Mouse (Mus musculus) midbrain, embryonic 15.5 days (tissue): ENCODE measurements around the gene Glrx2. TPM values are rescaled to one million over a fixed set of nuclear protein-coding genes. Genes with fewer than 3 reads are reported as not detected.
"Not testable (repeated sequence)": the region's sequence is repeated elsewhere in the genome, so short reads cannot be mapped to it uniquely, and the experiment has no call there.

Source experiments
- ATAC-seq: fragments of 200-750 bp; cut with Nextera tagmentation; replicated peaks from 2 replicates; pipeline ENCODE4 v1.8.0; 2017; ENCODE audit warnings: moderate TSS enrichment
- H3K27ac ChIP-seq: fragments of 300-500 bp; sonication (generic); 2 replicates; pipeline ENCODE4 v1.5.1; 2015; ENCODE audit warnings: mild to moderate bottlenecking, inconsistent platforms
- H3K27me3 ChIP-seq: fragments of 300-500 bp; sonication (generic); replicated peaks from 2 replicates; pipeline ENCODE4 v1.6.1; 2015; ENCODE audit warnings: inconsistent platforms
- H3K36me3 ChIP-seq: fragments of 300-500 bp; sonication (generic); replicated peaks from 2 replicates; pipeline ENCODE4 v1.6.1; 2015; ENCODE audit warnings: inconsistent platforms
- H3K4me1 ChIP-seq: fragments of 300-500 bp; sonication (generic); 2 replicates; pipeline ENCODE4 v1.6.1; 2015; ENCODE audit warnings: inconsistent platforms
- H3K4me2 ChIP-seq: fragments of 300-500 bp; sonication (generic); 2 replicates; pipeline ENCODE4 v1.6.1; 2015; ENCODE audit warnings: inconsistent platforms, mild to moderate bottlenecking, moderate library complexity
- H3K4me3 ChIP-seq: fragments of 300-500 bp; sonication (generic); 2 replicates; pipeline ENCODE4 v1.5.1; 2015; ENCODE audit warnings: mild to moderate bottlenecking, inconsistent platforms
- H3K9ac ChIP-seq: fragments of 300-500 bp; sonication (generic); 2 replicates; pipeline ENCODE4 v1.6.1; 2015; ENCODE audit warnings: mild to moderate bottlenecking, inconsistent platforms
- H3K9me3 ChIP-seq: fragments of 300-500 bp; sonication (generic); 2 replicates; pipeline ENCODE4 v1.6.1; 2016; ENCODE audit warnings: inconsistent platforms
- WGBS: fragments of 180-500 bp; shearing (Covaris S2); methylation state at CpG from one replicate; pipeline ENCODE4 v1.1.7; 2015; ENCODE audit warnings: mixed read lengths; 5-methylcytosine and 5-hydroxymethylcytosine counted together
- polyA plus RNA-seq: library from polyadenylated mRNA; unstranded; fragments of >200 nt; fragmentation: Nextera tagmentation; extraction: Ambion mirVana; gene quantifications from 2 replicates; pipeline ENCODE4 v1.2.1, GENCODE M21; 2015

Glrx2 gene
- polyA plus RNA-seq: 105 and 111 TPM in 2 replicates

DNA sequence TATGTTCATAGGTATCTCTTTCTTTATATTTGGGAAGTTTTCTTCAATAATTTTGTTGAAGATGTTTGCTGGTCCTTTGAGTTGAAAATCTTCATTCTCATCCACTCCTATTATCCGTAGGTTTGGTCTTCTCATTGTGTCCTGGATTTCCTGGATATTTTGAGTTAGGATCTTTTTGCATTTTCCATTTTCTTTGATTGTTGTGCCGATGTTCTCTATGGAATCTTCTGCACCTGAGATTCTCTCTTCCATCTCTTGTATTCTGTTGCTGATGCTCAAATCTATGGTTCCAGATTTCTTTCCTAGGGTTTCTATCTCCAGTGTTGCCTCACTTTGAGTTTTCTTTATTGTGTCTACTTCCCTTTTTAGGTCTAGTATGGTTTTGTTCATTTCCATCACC, at the start of gene Glrx2:
Glrx2 (plus strand) TSS at position 301 of the 400 bp plus-strand sequence.
- not testable (repeated sequence) for ATAC-seq, H3K27me3 ChIP-seq, H3K36me3 ChIP-seq, H3K4me3 ChIP-seq, H3K4me1 ChIP-seq, H3K4me2 ChIP-seq, H3K9me3 ChIP-seq, H3K9ac ChIP-seq, H3K27ac ChIP-seq
- no CpG with 5 or more reads among the region's 2 CpGs for WGBS

- ATAC-seq: no peak
- no peaks in the 10 kb centered on the region for H3K9me3 ChIP-seq
These were observed 40.3 kb upstream of the Glrx2 start for GRCm38 (mm10) chr1:143675734-143676361.

DNA sequence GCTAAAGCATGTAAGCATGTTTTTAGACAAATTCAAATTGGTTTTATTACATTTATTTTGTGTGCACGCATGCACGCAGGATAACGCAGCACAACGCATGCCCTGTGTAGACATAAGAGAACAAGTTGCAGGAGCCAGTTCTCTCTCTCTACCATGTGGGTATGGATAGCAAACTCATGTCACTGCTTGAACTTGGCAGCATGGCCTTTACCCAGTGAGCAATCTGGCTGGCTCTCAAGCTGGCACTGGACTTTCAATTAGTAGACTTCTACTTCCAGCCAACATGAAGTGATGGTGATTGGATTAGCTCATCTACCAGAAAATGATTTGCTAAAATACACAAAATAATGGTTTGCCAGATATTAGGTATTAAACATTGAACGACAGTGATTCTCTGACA, 35.0 kb upstream of the Glrx2 start:
- Histone ChIP-seq H3K9ac (no peak overlapping the region), H3K27ac (no peak overlapping the region), H3K36me3 (0 out of 2 replicates have a peak, but pooled peaks cover 3% of the 10 kb centered on the region), H3K4me2 (no peak overlapping the region), H3K4me3 (no peak overlapping the region), H3K27me3 (no peaks in the 10 kb centered on the region), H3K9me3 (no peaks in the 10 kb centered on the region), H3K4me1 (no peaks in the 10 kb centered on the region)
- no peak for ATAC-seq
- WGBS: 94% methylated on average over 5 of the region's 5 CpGs

More at GRCm38 (mm10) chr1:143675734-143676361, 40.3 kb upstream of the Glrx2 start:
- H3K9ac ChIP-seq: no peak overlapping the region
- H3K4me1 ChIP-seq: no peaks in the 10 kb centered on the region
- H3K4me2 ChIP-seq: no peak overlapping the region
- 87% methylated on average over 4 of the region's 4 CpGs for WGBS
- peaks cover 8% of the 10 kb centered on the region for H3K36me3 ChIP-seq
- no peaks in the 10 kb centered on the region for H3K27me3 ChIP-seq
- no peak overlapping the region for H3K27ac ChIP-seq
- H3K4me3 ChIP-seq: no peak overlapping the region

GRCm38 (mm10) chr1:143684849-143685248, 31.3 kb upstream of the Glrx2 start:
- WGBS: 88% methylated on average over 3 of the region's 3 CpGs

DNA sequence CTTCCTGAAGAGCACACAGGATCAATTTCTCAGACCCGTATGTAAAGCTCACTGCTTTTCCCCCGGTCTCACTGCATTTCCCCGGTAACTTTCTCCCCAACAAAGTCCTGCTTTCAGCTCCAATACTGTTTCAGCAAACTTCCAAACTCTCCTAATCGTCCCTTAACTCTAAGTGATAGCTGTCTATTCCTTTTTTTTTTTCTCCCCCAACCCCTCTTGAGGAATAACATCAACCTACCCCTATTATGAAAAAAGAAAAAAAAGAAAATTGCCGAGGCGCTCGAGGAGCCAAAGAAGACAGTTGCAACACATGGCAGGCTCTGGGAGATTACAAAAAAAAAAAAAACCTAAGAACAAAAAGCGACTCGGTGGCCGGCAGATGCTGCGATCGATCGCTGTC, 14.4 kb upstream of the Glrx2 start:
- Histone ChIP-seq H3K27ac (peak overlapping the region; percentile 96; the same call in 1 of the 2 replicates), H3K27me3 (no peaks in the 10 kb centered on the region), H3K4me1 (peaks cover 21% of the 10 kb centered on the region), H3K4me2 (peak overlapping the region; percentile 85), H3K4me3 (peak overlapping the region; percentile 96), H3K9me3 (no peaks in the 10 kb centered on the region), H3K9ac (peak overlapping the region; percentile 89), H3K36me3 (no peaks in the 10 kb centered on the region)
- under 1% methylated on average over 13 of the region's 13 CpGs for WGBS
- ATAC-seq: no peak

More at GRCm38 (mm10) chr1:143684849-143685248, 31.3 kb upstream of the Glrx2 start:
- H3K36me3 ChIP-seq: peaks cover 13% of the 10 kb centered on the region
- H3K4me2 ChIP-seq: no peak overlapping the region
- H3K4me3 ChIP-seq: no peak overlapping the region
- no peak for ATAC-seq
- no peak overlapping the region for H3K9ac ChIP-seq
- H3K9me3 ChIP-seq: no peaks in the 10 kb centered on the region
- no peak overlapping the region for H3K27ac ChIP-seq
- no peaks in the 10 kb centered on the region for H3K27me3 ChIP-seq
- no peaks in the 10 kb centered on the region for H3K4me1 ChIP-seq

- Histone ChIP-seq H3K27ac (peak overlapping the region; percentile 96), H3K36me3 (no peaks in the 10 kb centered on the region), H3K4me1 (peaks cover 21% of the 10 kb centered on the region), H3K9ac (peak overlapping the region; percentile 89), H3K4me2 (peak overlapping the region; percentile 85), H3K9me3 (no peaks in the 10 kb centered on the region), H3K27me3 (no peaks in the 10 kb centered on the region), H3K4me3 (peak overlapping the region; percentile 96)
- ATAC-seq: peak; percentile 67
- under 1% methylated on average over 37 of the region's 48 CpGs for WGBS
These were observed 13.9 kb upstream of the Glrx2 start for GRCm38 (mm10) chr1:143702141-143702740.

GRCm38 (mm10) chr1:143702741-143703262, 13.3 kb upstream of the Glrx2 start, which contains the start of gene Cdc73:
Cdc73 (minus strand) TSS chr1:143702893.
- Histone ChIP-seq H3K4me1 (peaks cover 21% of the 10 kb centered on the region), H3K36me3 (no peaks in the 10 kb centered on the region), H3K4me2 (peak within 1 kb of the TSS; percentile 85), H3K9ac (peak within 1 kb of the TSS; percentile 89), H3K9me3 (no peaks in the 10 kb centered on the region), H3K27ac (peak within 1 kb of the TSS; percentile 96), H3K27me3 (no peaks in the 10 kb centered on the region), H3K4me3 (peak within 1 kb of the TSS; percentile 96)
- under 1% methylated on average over 74 of the region's 74 CpGs for WGBS
- ATAC-seq: peak; percentile 100

DNA sequence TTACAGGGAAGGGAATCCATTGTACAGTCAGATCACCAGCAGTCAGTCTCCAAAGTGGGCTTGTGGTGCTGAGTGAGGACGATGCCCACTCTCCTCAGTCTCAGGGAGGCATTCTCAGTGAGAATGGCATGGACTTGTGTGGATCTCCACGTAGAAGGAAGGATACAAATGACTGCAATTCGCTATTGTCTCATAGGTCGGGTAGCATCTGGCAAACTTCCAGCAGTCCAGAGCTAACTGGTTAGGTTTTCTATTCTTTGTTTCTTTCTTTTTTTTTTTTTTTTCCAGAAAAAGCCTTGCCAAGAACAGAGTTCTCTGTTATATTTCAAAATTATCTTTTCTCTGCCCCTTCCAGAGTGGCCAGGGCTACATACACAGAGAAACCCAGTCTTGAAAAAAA, 9.1 kb upstream of the Glrx2 start:
- Histone ChIP-seq H3K9ac (no peak overlapping the region), H3K36me3 (no peaks in the 10 kb centered on the region), H3K4me1 (peaks cover 6% of the 10 kb centered on the region), H3K27ac (no peak overlapping the region), H3K4me3 (no peak overlapping the region), H3K9me3 (no peaks in the 10 kb centered on the region), H3K27me3 (no peaks in the 10 kb centered on the region), H3K4me2 (no peak overlapping the region)
- WGBS: 51% methylated on average over 4 of the region's 4 CpGs
- no peak for ATAC-seq

DNA sequence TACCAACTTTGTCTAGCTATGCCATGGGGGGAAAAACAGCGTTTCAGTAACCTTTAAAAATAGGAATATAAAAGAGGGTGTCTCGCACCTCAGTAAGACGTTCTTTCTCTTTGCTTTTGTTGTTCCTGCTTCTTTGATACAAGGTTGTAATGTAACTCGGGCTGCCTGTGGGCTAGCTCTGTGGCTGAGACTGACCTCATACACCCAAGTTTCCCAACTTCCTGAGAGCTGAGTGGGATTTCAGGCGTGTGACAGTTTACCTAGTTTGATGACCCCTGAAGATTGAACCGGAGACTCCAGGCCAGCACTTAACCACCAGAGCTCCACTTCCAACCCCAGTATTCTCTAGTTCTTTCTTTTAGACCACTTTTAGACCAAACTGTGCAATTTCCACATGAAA, 7.8 kb upstream of the Glrx2 start:
- Histone ChIP-seq H3K4me1 (peaks cover 3% of the 10 kb centered on the region), H3K27ac (no peak overlapping the region), H3K9ac (no peak overlapping the region), H3K9me3 (no peaks in the 10 kb centered on the region), H3K4me2 (no peak overlapping the region), H3K27me3 (no peaks in the 10 kb centered on the region), H3K36me3 (no peaks in the 10 kb centered on the region), H3K4me3 (no peak overlapping the region)
- ATAC-seq: no peak
- WGBS: 79% methylated on average over 6 of the region's 6 CpGs

- ATAC-seq: no peak
- H3K27ac ChIP-seq: no peak overlapping the region
- no peak overlapping the region for H3K9ac ChIP-seq
- H3K36me3 ChIP-seq: no peaks in the 10 kb centered on the region
- no peaks in the 10 kb centered on the region for H3K4me1 ChIP-seq
- H3K4me3 ChIP-seq: no peak overlapping the region
- no peaks in the 10 kb centered on the region for H3K9me3 ChIP-seq
- WGBS: 66% methylated on average over 7 of the region's 7 CpGs
- H3K27me3 ChIP-seq: no peaks in the 10 kb centered on the region
- no peak overlapping the region for H3K4me2 ChIP-seq
These were observed 6.0 kb upstream of the Glrx2 start for GRCm38 (mm10) chr1:143709966-143710626.

DNA sequence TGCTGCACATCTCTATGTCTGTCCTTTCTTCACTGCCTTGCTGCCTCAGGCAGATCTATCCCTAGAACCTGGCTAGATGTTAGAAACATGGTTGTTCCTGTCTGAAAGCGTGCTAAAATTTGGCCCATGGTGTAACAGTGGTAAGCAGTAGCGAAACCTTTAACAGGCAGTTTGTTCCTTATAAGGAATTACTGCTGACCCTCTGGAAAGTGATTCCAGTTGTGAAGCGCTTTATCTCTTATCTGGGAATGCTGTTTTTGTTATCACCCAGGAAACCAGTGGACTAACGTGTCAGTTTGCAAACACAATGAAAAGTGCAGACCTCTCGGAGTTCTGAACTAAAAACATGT, 5.5 kb upstream of the Glrx2 start:
- ATAC-seq: no peak
- no peaks in the 10 kb centered on the region for H3K4me1 ChIP-seq
- 87% methylated on average over 5 of the region's 5 CpGs for WGBS
- H3K9me3 ChIP-seq: no peaks in the 10 kb centered on the region
- no peak overlapping the region for H3K27ac ChIP-seq
- H3K9ac ChIP-seq: no peak overlapping the region
- H3K27me3 ChIP-seq: no peaks in the 10 kb centered on the region
- H3K36me3 ChIP-seq: no peaks in the 10 kb centered on the region
- H3K4me3 ChIP-seq: no peak overlapping the region
- no peak overlapping the region for H3K4me2 ChIP-seq

GRCm38 (mm10) chr1:143724456-143725064, 8.4 kb downstream of the Glrx2 start:
- Histone ChIP-seq H3K9ac (no peak overlapping the region), H3K4me3 (no peak overlapping the region), H3K4me1 (no peaks in the 10 kb centered on the region), H3K9me3 (no peaks in the 10 kb centered on the region), H3K36me3 (no peaks in the 10 kb centered on the region), H3K27me3 (no peaks in the 10 kb centered on the region), H3K27ac (no peak overlapping the region), H3K4me2 (no peak overlapping the region)
- 89% methylated on average over 5 of the region's 5 CpGs for WGBS
- no peak for ATAC-seq
